Mouse (Mus musculus): ENCODE data around the gene Rsph3a.
"Not testable (repeated sequence)": the region's sequence is repeated elsewhere in the genome, so short reads cannot be mapped to it uniquely, and the experiment has no call there.

Rsph3a gene

DNA sequence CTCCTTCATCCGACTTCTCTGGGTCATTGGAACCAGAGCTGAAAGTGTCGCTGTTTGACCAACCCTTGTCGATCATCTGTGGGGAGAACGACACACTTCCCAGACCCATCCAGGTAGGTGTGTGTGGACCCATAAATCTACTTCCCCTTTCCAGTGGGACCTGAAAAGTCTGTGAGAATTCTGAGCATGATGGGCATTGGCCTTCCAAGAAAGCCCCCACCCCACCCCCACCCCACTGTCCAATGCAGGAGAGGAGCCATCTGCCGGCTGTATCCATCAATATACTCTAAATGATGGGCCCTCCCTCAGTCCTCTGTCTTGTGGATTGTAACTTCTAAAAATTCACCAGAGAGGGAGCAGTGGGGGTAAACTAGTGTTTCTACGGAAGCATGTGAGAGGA is 16.8 kb upstream of the Rsph3a start:
- no peak for DNase-seq (ENCODE audit: low read depth, low spot score)

DNA sequence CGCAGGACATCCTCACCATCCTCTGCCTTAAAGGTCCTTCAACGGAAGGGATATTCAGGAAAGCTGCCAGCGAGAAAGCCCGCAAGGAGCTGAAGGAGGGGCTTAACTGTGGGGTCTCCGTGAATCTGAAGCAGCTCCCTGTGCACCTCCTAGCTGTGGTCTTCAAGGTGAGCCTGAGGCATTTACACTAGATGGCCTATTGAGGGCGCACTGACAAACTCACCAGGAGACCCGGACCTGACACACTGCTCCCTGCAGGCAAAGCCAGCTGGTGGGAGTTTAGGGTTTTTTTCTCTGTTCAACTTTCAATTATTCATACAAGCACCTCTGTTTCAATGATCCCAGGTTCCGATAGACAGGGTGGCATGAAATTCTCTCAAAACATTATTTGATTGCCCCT is 16.1 kb upstream of the Rsph3a start:
- peak; percentile 86 for DNase-seq (ENCODE audit: low read depth, low spot score)

DNA sequence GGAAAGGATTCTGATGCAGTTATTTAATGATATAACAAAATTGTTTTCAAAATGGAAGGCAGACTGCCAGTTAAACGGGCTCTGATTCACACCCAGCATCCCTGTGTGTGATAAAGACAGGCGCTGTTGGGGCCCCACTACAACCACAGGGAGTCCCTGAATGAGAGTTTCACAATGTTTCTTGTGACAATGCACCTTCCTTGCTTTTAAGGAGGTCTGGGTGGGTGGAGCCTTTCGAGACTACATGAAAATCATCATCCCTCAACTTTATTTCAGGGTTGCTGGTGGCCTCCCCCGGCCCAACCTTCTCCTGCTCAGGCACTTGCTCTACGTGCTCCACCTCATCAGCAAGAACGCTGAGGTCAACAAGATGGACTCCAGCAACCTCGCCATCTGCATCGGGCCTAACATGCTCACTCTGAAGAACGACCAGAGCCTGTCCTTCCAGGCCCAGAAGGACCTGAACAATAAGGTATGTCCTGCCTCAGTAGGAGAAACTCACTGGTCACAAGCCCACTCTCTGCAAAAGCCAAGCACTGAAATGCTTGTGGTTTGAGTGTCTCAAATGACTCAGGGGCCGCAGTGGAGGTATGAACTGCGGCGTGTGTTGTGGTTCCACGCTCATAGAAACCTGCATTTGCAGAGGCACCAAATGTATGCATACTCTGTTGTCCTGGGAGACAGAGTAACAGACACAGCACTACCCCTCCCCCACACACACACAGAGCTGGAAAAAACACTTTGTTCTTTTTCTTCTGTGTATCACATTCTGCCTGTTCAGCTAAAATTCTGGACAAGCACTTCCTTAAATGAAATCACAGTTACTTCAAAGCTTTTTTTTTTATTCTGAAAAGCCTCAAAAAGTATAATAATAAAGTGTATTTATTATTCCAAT is 14.1 kb upstream of the Rsph3a start:
- no peak for DNase-seq (ENCODE audit: low read depth, low spot score)

DNA sequence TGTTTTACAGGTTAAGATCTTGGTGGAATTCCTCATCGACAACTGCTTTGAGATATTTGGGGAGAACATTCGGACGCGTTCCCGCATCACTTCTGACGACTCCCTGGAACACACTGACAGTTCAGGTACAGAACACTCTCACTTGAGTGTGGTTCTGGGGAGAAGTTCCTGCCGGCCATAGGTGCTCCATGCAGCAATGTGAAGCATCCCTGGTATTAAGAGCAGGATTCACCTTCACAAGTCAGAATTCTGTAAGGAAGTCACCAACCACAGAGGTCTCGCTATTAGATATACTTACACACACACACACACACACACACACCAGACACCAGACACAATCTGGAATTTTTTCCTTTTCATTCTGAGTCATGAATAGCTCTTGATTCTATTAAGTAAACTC is 13.3 kb upstream of the Rsph3a start:
- not testable (repeated sequence) for DNase-seq (ENCODE audit: low read depth, low spot score)

DNA sequence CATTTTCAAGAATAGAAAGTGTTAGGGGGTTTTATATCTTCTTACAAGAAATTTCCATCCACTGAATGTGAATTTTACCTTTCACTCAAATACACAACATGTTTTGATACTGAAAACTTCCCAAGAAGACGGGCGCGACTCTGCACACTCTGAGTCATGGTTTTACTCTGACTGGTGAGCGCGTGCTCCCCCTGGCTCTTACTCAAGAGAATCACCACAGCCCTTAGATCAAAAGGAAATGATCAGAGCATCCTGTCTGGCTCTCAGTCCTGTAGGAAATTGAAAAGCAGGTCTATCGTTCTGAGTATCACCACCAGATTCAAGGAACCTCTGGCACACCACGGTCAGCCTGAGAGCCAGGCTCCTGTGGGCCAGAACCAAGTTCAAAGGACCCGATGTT is 5.8 kb upstream of the Rsph3a start:
- DNase-seq (ENCODE audit: low read depth, low spot score) = peak; percentile 28

DNA sequence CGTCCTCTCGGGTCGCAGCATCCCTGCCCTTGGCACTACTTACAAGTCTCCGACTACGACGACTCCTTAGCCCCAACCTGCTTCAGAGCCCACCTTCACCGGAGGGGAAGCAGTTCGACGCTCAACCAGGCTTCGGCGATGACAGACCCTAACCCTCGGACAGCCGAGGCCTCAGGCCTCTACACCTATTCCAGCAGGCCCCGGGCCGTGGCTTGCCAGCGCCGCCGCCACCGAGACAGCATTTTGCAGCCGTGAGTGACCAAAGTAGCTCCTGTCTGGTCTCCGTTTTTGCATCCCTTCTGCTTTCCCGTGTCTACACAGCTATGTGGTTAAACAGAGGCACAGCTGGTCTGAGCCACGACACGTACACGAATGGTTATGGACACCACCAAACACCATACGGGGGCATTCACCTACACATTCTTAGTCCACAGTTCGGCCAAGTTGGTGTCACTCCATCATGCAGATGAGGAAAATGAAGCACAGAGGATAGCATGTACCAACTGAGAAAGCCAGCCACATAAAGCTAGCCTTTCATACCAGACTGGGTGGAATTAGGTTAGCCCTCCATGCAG is 726 bp downstream of the Rsph3a start:
- not testable (repeated sequence) for DNase-seq (ENCODE audit: low read depth, low spot score)

DNA sequence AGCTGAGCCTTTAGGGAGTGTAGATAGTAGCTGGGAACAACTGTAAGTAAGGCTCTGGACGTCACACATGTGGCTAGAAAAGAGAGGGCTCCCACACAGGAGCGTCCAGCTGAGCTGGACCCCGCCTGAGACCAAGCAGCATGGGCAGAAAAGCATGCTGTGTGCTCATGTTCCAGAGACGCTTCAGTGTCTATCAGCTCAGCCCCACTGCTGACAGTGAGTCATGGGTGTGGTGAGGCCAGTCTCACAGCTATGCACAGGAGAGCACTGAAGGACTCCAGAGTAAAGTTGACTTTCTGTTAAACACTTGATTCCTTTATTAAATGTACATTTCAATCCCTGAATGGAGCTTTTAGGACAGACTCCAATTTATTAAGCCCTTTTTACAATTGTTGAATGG is 5.9 kb downstream of the Rsph3a start:
- DNase-seq (ENCODE audit: low read depth, low spot score) = not testable (repeated sequence)

DNA sequence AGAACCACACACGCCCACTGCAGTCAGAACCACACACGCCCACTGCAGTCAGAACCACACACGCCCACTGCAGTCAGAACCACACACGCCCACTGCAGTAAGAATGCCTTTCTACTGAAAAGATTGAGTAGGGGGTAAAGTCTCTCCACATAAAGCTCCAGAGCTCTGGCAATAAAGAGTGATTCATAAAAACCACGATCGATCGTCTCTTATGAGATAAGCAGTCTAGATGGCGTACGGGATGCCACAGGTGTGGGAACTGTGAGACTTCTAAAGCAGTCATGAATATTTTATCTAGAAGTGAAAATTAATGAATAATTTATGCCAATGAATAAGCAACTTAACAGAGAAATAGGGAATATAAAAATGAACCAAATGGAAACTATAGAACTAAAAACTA is 11.8 kb downstream of the Rsph3a start:
- DNase-seq (ENCODE audit: low read depth, low spot score) = not testable (repeated sequence)

DNA sequence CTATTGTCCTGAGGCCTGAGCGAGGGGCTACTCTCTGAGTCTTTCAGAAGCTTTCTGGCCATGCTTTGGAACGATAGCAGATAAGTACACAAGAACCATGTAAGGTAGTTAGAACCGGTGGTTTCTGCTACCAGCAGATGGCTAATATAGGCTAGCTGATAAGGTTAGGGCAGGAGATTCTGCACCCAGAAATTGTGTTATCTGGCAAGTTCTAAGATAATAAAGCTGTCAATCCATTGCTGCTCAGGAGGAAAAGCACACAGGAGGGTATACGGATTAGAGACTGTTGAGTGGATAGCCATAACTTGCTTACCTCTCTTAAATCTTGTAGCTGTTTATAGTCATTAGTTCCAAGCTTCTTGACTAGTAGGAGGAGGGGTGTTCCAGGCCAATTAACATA is 17.9 kb downstream of the Rsph3a start:
- not testable (repeated sequence) for DNase-seq (ENCODE audit: low read depth, low spot score)

DNA sequence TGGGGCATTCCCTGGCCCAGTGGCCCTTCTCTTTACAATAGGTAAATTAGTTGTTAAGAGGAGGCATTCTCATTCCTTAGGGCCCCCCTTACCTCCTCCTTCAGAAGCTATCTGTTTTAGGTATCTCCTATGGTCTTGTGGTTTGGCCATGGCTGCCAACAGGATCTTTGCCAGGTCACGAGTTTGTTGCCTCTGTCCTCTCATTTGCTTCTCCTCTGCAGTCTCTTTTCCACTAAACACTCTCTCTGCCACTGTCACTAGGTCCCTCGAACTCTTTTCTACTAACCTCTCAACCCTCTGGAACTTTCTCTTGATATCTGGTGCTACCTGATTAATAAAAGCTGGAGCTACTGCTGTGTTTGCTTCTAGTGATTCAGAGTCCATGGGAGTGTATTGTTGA is 19.0 kb downstream of the Rsph3a start:
- not testable (repeated sequence) for DNase-seq (ENCODE audit: low read depth, low spot score)

DNA sequence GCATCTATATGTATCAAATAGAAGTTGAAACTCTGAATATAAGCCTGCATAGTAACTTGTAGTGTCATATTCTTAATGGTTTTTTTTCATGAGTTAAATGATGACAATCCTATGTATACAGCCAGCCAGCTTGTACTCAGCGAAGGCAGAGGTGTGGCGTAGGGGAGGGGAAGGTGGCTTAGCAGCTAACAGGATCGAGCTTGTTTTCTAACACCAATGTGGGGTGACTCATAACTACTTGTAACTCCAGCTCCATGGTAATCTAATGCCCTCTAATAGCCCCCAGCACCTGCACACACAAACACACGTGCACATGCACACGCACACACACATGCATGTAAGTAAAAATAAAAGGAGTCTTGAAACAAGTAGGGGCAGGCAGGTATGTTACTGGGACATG is 23.1 kb downstream of the Rsph3a start:
- DNase-seq (ENCODE audit: low read depth, low spot score) = not testable (repeated sequence)

DNA sequence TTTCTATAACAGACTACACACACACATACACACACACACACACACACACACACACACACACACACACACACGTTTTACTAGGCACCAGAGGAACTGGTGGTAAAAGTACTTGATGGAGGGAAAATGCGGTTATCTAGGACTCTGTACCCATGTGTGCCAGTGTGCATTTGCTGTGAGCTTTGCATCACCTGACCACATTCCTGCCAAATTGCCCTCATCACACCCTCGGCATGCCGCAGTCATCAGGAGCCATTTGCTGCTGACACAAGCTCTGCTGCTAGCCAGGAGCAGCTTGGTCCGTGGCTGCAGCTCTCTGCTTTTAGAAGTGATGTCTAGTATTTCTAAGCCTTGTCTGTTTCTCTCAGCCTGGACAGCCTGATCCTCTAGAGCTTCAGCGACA is 24.4 kb downstream of the Rsph3a start:
- DNase-seq (ENCODE audit: low read depth, low spot score) = not testable (repeated sequence)

DNA sequence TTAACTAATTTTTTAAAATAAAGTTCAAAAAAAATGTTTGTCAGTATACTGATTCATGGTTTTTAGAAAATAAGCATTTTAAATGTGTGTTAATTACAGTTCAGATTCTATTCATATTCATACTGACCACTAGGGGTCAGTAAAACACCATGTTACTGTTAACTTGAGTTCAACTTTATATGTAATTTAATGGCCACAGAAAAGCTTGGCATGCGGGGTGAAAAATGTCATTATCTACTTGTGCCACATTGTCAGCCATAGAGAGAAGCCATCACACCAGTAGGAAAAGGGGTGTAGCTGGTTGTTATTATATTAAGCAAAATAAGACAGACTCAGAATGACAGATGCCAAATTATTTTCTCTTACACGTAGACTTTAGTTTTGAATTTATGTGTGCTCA is 38.1 kb downstream of the Rsph3a start:
- DNase-seq (ENCODE audit: low read depth, low spot score) = not testable (repeated sequence)

DNA sequence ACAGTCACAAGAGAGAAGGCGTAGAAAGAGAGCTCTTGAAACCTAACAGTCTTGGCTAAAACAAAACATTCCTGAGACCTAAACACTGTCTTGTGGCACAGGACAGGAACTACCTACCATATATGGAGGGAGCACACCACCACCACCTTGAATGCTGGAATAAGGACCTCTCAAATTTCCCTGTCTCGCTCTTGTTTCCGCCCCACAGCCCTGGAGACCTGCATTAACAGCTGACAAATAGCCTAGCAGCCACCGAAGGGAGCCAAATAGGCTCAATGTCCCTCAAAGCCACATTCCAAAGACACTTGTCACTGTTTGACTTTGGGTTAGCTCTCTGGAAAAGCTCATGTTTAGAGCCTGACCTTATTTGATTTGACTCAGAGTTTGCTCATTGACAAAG is 40.2 kb downstream of the Rsph3a start:
- DNase-seq (ENCODE audit: low read depth, low spot score) = peak; percentile 7

DNA sequence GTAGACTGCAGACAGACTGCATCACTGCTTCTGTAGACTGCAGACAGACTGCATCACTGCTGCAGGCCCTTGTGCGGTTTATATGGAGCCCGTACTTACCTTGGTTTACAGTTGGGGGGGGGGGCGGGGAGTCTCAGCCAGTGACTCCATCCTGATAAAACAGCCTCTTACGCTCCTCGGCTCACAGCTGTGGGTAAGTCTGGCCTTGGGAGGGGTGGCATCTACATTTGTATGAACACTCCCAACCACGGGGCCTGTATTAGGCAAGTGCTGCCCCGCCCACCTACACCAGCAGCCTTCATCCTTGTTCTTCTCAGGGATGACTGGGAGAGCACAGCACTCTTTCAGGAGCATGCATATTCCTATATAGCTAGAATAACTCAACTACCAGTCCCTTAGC is 41.6 kb downstream of the Rsph3a start:
- DNase-seq (ENCODE audit: low read depth, low spot score) = peak; percentile 28

DNA sequence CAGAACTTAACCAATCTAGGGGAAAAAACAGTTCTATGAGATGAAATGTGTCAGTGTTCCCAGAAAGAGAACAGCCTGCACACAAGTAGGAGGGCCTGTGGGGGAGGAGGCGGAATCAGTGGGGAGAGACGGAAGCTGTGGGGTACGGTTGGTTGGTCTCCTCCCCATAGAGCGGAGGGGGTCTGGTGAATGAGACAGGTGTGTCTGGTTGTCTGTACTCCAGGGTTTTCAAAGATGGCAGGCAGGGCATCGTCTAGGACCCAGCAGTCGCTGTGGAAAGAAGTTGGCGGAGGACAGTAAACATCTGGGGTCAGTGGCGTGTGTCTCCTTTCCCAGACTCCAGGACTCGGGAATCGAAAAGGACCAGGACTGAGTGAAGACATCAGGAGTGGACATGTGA is 57.8 kb downstream of the Rsph3a start:
- DNase-seq (ENCODE audit: low read depth, low spot score) = not testable (repeated sequence)

DNA sequence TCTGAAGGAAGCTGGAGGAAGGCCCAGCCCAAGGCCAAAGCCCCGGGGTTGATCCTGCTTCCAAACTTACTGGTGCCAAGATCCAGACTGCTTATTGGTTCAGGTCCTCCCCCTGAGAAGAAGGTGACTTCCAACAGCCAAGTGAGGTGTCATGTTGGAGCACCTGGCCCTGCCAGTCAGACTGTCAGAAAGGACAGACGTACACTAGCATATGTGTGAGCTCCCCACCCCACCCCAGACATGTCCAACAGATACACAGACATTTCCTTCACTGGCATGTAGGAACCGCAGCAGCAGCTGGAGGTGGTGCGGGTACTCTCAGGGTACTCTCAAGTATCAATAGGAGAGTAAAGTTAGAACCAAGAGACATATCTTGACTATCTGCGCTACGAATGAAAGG is 61.4 kb downstream of the Rsph3a start:
- not testable (repeated sequence) for DNase-seq (ENCODE audit: low read depth, low spot score)

DNA sequence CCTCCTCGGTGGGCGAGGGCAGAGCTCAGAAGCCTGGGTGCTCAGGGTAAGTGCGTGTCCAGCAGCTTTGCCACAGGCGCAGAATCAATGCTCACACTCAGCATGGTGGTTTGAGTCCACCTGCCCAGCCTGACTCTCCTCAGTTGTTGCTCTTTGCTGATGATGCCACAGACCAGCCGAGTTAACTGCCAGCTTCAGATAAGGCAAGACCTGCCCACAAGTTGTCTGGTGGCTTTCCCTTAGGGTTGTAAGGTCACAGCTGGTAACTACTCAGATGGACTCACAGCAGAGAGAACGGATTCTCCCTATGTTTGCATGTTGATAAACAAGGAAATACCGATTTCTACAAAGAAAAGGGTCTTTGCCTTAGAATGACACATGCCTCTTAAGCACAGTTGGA is 64.2 kb downstream of the Rsph3a start:
- not testable (repeated sequence) for DNase-seq (ENCODE audit: low read depth, low spot score)

DNA sequence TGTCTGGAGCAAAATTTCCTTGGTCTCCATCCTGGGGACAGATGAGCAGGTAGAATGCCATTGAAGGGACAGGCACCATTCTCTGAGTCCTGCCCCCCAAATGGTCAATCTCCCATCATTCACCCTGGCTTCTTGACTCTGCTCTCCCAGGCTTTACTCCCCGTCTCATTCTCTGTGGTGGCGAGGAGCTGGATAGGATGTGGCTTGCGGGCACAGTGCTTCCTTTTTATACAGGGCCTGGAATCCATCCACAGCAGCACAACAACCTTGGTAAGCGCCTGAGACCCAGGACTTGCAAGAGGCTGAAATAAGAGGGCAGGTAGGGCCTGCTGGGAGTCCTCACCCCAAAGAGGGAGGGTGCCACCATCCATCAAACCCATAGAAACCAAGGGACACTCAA is 68.6 kb downstream of the Rsph3a start:
- not testable (repeated sequence) for DNase-seq (ENCODE audit: low read depth, low spot score)

DNA sequence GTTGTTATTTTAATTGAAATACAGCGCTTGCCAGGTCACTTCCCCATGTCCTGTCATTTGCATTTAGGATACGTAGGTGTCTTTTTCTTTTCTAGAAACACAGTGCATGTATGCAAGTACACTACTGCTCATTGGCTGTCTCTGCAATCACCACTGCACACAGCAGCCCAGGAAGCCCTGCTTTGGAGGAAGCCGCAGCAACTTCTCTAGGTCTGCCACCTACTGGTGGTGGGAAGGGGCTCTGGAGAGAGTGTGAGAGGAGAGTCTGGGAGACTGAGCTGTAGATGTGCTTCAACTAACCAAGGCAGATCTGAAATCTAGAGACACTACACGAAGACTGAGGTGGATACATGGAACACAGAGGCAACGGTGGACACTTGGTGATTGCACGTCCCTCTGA is 77.3 kb downstream of the Rsph3a start:
- DNase-seq (ENCODE audit: low read depth, low spot score) = not testable (repeated sequence)

DNA sequence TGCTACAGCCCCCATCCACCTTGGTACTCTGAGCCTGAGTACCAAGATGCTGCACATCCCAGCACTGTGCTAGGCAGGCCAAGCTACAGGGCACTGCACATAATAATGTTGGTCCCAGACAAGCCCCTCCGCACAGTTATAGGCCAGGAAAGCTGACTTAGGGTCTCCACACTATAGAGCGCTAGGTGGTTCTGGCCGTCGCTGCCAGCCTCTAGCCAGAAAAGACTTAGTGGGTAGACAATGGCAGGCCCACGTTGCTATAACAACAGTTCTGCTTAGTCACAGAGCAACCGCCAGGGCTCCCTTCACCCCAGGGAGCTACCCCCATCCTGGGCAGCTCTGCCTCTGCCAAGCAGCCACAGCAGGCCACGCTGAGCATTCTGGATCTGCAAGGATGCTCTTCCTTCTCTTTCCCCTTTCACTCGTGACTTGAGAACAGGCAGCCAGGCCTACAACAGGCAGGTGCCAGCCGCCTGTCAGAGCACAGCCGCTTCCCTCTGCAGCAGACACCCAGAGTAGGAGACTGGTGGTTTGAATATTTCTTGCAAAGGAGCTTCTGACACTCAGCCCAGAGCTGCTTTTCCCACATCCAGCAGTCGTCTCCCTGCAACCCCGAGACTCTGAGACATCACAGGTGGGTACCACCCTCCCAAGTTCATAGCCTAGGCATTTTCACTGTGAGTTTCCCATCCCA is 82.2 kb downstream of the Rsph3a start:
- not testable (repeated sequence) for DNase-seq (ENCODE audit: low read depth, low spot score)
